Mouse (Mus musculus) liver, embryonic 11.5 days (tissue): ENCODE data around the gene Klkb1. TPM values are rescaled to one million over a fixed set of nuclear protein-coding genes. Genes with fewer than 3 reads are reported as not detected.

Experiments used
- ATAC-seq: fragments of 200-750 bp; cut with Nextera tagmentation; replicated peaks from 2 replicates; pipeline ENCODE4 v1.8.0; 2017; ENCODE audit warnings: moderate number of reproducible peaks, mild to moderate bottlenecking, moderate TSS enrichment, moderate library complexity; ENCODE audit not compliant: low FRiP score
- DNase-seq: peaks from one replicate; pipeline ENCODE4 v3.0.0-alpha.2; 2017; ENCODE audit warnings: low spot score
- H3K27ac ChIP-seq: fragments of 300-500 bp; sonication (generic); 2 replicates; pipeline ENCODE4 v1.5.1; 2014; ENCODE audit warnings: mild to moderate bottlenecking, low read depth, low read length, control low read depth
- H3K27me3 ChIP-seq: fragments of 300-500 bp; sonication (generic); replicated peaks from 2 replicates; pipeline ENCODE4 v1.6.1; 2014; ENCODE audit warnings: low read length, mixed read lengths; ENCODE audit not compliant: control insufficient read depth, insufficient read depth
- H3K36me3 ChIP-seq: fragments of 300-500 bp; sonication (generic); 2 replicates; pipeline ENCODE4 v1.6.1; 2014; ENCODE audit warnings: mild to moderate bottlenecking, low read length, moderate library complexity, mixed read lengths; ENCODE audit not compliant: control insufficient read depth, insufficient read depth
- H3K4me1 ChIP-seq: fragments of 300-500 bp; sonication (generic); replicated peaks from 2 replicates; pipeline ENCODE4 v1.6.1; 2014; ENCODE audit warnings: low read length, mixed read lengths; ENCODE audit not compliant: control insufficient read depth, insufficient read depth
- H3K4me2 ChIP-seq: fragments of 300-500 bp; sonication (generic); 2 replicates; pipeline ENCODE4 v1.6.1; 2014; ENCODE audit warnings: mild to moderate bottlenecking, control low read depth, moderate library complexity
- H3K4me3 ChIP-seq: fragments of 300-500 bp; sonication (generic); 2 replicates; pipeline ENCODE4 v1.5.1; 2014; ENCODE audit warnings: low read depth, low read length, control low read depth
- H3K9ac ChIP-seq: fragments of 300-500 bp; sonication (generic); 2 replicates; pipeline ENCODE4 v1.6.1; 2014; ENCODE audit warnings: low read depth, low read length, control low read depth
- H3K9me3 ChIP-seq: fragments of 300-500 bp; sonication (generic); 2 replicates; pipeline ENCODE4 v1.6.1; 2016; ENCODE audit warnings: low read length, inconsistent platforms, mixed read lengths; ENCODE audit not compliant: control insufficient read depth
- WGBS: fragments of 180-500 bp; shearing (Covaris S2); extraction: QIAGEN DNeasy Blood & Tissue Kit; methylation state at CpG from one replicate; pipeline ENCODE4 v1.1.7; 2014; 5-methylcytosine and 5-hydroxymethylcytosine counted together
- polyA plus RNA-seq: library from polyadenylated mRNA; unstranded; fragments of >200 nt; fragmentation: Nextera tagmentation; extraction: Ambion mirVana; gene quantifications from 2 replicates; pipeline ENCODE4 v1.2.1, GENCODE M21; 2014

Klkb1 gene
- polyA plus RNA-seq, 1 experiment from 2014 or later, result 0.41 TPM

- Histone ChIP-seq H3K9ac (no peak overlapping the region), H3K4me1 (no peaks in the 10 kb centered on the region), H3K4me3 (no peak overlapping the region), H3K27ac (no peak overlapping the region), H3K9me3 (no peaks in the 10 kb centered on the region), H3K36me3 (no peaks in the 10 kb centered on the region), H3K27me3 (no peaks in the 10 kb centered on the region), H3K4me2 (no peak overlapping the region)
- WGBS, result 28% methylated on average over 3 of the region's 3 CpGs
- DNase-seq, result no peak
- ATAC-seq, result no peak; the same call in 1 of the 2 replicates
Measured at GRCm38 (mm10) chr8:45238282-45238681, 56.4 kb downstream of the Klkb1 start.

- Histone ChIP-seq H3K4me1 (no peaks in the 10 kb centered on the region), H3K9ac (no peak overlapping the region), H3K36me3 (no peaks in the 10 kb centered on the region), H3K27me3 (no peaks in the 10 kb centered on the region), H3K9me3 (no peaks in the 10 kb centered on the region), H3K27ac (no peak overlapping the region), H3K4me3 (no peak overlapping the region), H3K4me2 (no peak overlapping the region)
- ATAC-seq (0 out of 2 replicates have a peak, but pooled peaks have one; percentile 23), DNase-seq (no peak)
- 30% methylated on average over 14 of the region's 14 CpGs for WGBS
Measured at GRCm38 (mm10) chr8:45236164-45236912, 58.3 kb downstream of the Klkb1 start.

- H3K4me1 ChIP-seq, result no peaks in the 10 kb centered on the region
Measured at GRCm38 (mm10) chr8:45235228-45235627, 59.4 kb downstream of the Klkb1 start.

GRCm38 (mm10) chr8:45233256-45233655 is 61.4 kb downstream of the Klkb1 start:
- WGBS, result 68% methylated on average over 3 of the region's 3 CpGs
- Histone ChIP-seq H3K36me3 (no peaks in the 10 kb centered on the region), H3K4me3 (no peak overlapping the region), H3K4me1 (no peaks in the 10 kb centered on the region), H3K9ac (no peak overlapping the region), H3K4me2 (no peak overlapping the region), H3K27ac (no peak overlapping the region), H3K9me3 (no peaks in the 10 kb centered on the region), H3K27me3 (no peaks in the 10 kb centered on the region)
- ATAC-seq (no peak), DNase-seq (no peak)

More at GRCm38 (mm10) chr8:45235228-45235627, 59.4 kb downstream of the Klkb1 start:
- Histone ChIP-seq H3K4me3 (no peak overlapping the region), H3K27me3 (no peaks in the 10 kb centered on the region), H3K36me3 (no peaks in the 10 kb centered on the region), H3K9ac (no peak overlapping the region), H3K27ac (no peak overlapping the region), H3K4me2 (no peak overlapping the region), H3K9me3 (no peaks in the 10 kb centered on the region)
- no peak for DNase-seq
- no peak for ATAC-seq
- WGBS, result 82% methylated on average over 6 of the region's 6 CpGs

Other genes starting within 250 kb of the Klkb1 start
- gene Mtnr1a, start 225.7 kb downstream of the Klkb1 start, polyA plus RNA-seq, result not detected in 2 replicates
- gene F11, start 32.8 kb downstream of the Klkb1 start, polyA plus RNA-seq, result 1.6 and 2.4 TPM in 2 replicates
- gene Gm45753, start 13.6 kb upstream of the Klkb1 start, polyA plus RNA-seq, result 0.78 and 0.89 TPM in 2 replicates
- gene Cyp4v3, start 38.4 kb upstream of the Klkb1 start, polyA plus RNA-seq, result 1.7 and 1.9 TPM in 2 replicates
- gene Fam149a, start 87.4 kb upstream of the Klkb1 start, polyA plus RNA-seq, result 5.1 and 5.7 TPM in 2 replicates
- 0.71 and 1.0 TPM in 2 replicates for gene Tlr3, start 116.2 kb upstream of the Klkb1 start, polyA plus RNA-seq
- 5.7 and 6.5 TPM in 2 replicates for gene Sorbs2, start 212.9 kb upstream of the Klkb1 start, polyA plus RNA-seq